Mouse (Mus musculus): ENCODE results near the gene Clec10a.
A peak's percentile ranks its signal among the peaks of the same experiment; 100 is the strongest.

GRCm38 (mm10) chr11:70172298-70172697, 16.3 kb downstream of the Clec10a start:
- peak; percentile 72 for TF ChIP-seq CTCF (conservative IDR thresholded peaks at IDR 0.05; ENCODE audit: low read length)
- TF ChIP-seq NANOG (IDR thresholded peaks at IDR 0.05; ENCODE audit: borderline replicate concordance, low read length), result no peak
- TF ChIP-seq POU5F1 (IDR thresholded peaks at IDR 0.05; ENCODE audit: borderline replicate concordance, low read length), result no peak

Data from E14TG2a.4 (cell line).